Mouse (Mus musculus) ovary, postnatal 10 days (tissue): ENCODE data around the gene Neo1.

Source experiments
- DNase-seq: peaks from one replicate; pipeline ENCODE4 v3.0.0; 2022; ENCODE audit warnings: low spot score

Neo1 gene

DNA sequence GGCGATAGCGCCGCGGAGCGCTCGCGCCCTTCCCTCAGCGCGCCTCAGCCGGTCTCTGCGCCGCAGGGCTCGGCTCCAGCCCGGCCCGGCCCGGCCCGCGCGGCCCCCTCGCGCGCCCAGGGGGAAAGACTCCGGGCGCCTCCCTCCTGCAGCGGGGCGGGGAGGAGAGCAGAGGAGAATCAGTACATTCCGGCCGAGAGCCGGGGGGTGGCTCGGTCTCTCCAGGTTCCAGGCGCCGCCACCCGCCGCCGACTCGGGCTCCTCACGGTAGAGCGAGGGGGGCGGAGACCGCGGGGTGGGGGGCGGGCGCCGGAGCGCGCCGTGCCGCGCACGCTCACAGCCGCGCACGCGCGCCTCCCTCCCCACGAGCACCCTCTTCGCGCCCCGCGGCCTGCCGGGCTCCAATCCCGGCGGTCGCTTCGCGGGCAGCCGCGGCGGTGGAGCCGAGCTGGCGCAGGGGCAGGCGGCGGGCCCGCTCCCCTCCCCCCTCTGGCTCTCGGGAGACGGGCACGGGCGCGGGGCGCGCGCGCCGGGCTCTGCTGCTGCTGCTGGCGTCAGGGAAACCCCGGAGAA is at the start of gene Neo1:
Gene Neo1, minus strand, starts transcription at position 283 of the 573 bp plus-strand sequence.
- DNase-seq: peak; percentile 80

DNA sequence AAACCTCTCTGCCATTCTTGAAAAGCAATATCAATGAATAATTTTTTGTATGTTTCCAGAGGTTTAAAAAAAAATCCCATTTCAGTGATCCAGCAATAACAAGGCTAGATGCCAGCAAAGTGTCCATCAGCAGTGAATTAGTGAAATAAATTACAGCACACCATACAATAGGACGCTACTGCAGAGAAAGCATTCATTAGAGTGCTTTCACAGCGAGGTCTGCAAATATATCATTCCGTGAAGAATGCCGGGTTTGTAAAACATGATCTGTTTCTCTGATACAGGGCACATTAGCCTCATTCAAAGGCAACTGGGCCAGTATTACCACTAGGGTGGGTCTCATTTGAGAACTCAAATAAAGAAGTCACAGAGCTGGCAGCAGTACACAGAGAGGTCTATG is 39.4 kb upstream of the Neo1 start:
- no peak for DNase-seq

DNA sequence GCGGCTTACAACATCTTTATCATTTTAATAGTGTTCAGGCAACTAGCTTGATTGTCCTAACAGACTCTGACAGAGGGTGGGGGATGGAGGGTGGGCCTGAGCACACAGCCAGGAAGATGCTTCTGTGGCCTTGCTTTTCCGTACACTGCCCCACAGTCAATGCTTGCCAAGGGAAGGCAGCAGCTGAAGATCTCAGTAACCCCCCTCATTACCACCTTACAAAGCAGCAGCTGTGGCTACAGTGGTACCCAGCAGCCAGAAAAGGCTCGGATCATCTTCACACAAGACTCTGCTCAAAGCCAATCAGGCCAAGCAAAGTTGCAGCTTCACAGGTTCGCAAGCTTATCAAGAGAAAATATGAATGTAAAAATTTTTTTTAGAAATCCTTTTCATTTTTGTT is 37.6 kb upstream of the Neo1 start:
- DNase-seq: no peak

DNA sequence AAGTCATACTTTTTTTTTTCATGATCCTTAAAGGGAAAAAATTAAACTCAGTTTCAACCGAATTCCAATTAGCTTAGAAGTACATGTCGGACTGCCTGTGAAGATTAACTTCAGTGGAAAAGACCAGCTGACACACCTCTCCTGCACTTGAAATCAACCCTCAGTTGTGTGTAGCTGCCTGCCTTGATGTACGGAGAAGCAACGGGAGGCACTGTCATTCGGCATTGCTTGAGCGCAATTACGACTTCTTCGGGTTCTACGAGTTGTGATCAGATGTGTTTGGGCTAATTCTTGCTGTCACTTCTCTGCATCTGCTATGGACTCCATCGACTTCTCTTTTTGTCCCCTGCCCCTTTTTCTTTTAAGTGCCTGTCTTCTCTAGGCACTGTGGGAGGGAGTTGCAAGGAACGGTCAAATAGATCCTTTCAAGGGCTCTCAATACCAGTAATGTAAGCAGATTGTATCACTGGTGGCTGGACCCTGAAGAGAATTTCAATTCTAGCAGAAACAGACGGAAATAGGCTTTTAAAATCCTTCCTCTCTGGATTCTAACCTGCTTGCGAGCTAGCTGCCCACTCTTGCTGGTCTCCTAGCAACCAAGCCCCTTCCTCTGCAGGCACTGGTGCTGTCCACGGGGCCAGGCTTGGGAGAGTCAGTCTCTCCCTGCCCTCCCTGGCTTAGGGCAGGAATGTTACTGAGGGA is 36.0 kb upstream of the Neo1 start:
- no peak for DNase-seq

DNA sequence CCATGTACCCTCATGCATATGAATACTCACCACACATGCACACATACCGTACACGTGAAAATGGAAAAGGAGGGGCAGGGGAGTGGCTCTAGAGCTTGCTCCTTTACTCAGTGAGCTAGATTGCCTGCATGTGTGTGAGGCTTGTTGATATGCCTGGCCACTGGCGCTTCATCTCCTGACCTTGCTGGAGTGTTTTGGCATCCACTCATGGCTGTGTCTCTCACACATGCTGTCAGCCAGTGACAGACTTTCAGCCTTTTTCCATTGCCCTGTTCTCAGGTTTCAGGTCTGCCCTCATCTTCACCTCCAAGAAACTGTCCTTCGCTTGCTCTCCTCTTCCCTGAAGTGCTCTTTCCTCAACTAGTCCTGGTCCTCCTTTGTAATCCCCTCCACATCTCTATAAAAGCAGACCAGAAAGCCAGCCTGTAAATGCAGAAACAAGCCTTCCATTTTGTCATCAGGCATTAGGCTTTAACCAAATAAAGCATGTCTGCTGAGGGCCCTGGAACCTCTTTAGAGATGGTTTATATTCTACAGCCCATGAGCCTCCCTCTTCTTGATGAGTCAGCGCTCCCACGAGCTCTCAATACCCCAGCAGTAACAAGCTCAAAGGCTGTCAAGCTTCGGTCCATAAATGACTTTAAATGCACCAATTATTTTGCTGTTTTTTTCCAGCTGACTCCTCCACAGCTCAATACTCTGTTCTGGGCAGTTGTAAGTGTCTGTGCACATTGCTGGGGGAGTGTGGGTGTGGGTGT is 35.2 kb upstream of the Neo1 start:
- no peak for DNase-seq

DNA sequence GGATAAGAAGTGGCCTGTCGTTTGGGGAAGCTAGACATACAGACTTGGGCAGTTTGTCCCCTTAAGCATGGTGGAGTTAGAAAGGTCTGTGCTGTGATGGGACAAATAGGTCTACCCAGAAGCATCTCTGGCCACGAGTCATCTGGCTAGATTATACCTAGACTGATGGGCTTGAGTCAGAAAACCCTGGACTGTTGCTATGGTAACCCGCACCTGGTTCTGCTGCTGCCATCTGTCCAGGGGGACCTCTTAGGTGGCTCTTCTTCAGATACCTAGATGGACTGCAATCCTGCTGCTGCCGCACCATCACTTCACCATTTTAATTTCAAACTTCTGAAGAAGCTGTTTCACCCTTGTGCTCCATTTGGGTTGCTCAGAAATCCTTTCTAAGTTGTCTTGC is 34.0 kb upstream of the Neo1 start:
- no peak for DNase-seq

DNA sequence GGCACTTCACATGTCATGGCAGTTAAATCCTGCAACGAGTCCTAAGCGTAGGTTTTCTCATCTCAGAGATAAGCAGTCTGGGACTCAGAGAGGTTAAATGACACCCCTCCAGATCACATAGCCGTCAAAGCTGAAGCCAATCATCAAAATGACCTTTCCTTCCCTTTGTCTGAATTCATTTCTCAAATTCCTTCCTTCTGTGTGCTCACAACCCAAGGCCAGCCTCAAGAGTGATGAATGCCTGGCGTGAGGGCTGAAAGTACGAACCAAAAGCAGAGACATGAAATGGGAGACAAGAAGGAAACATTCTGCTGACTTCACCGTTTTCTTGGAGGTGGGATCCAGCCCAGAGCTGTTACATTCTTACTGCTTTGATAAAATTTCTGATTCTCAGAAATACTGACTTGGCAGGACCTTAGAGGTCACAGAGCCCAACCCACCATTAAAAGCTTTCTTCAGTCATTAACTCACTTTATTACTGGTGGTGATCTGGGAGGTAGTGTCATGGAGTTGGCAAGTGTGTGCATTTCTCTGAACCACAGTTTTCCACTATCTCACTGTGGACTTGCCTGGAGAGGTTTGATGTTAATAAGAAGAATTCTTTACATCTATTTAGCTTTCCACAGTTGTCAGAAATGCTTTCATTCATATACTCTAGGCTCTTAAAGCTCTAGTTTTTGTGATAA is 29.5 kb upstream of the Neo1 start:
- no peak for DNase-seq

DNA sequence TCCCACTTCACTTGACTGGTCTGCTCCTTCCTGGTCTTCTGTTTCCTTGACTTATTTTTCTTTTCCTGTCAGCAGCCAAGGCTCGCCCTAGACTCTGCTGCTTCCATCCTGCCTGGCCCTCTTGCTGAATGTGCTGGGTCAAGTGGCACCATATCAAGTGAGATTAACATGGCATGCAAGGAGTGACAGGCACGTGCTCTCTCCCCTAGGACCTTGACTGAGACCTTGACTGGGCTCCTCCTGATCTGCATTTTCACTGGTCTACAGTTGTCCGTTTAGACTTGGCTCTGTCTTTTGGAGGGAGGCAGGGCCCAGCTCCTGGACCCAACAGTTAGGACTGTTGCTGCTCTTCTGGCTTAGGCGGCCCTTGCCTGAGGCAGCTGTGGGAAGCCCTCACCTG is 26.2 kb upstream of the Neo1 start:
- DNase-seq: no peak

DNA sequence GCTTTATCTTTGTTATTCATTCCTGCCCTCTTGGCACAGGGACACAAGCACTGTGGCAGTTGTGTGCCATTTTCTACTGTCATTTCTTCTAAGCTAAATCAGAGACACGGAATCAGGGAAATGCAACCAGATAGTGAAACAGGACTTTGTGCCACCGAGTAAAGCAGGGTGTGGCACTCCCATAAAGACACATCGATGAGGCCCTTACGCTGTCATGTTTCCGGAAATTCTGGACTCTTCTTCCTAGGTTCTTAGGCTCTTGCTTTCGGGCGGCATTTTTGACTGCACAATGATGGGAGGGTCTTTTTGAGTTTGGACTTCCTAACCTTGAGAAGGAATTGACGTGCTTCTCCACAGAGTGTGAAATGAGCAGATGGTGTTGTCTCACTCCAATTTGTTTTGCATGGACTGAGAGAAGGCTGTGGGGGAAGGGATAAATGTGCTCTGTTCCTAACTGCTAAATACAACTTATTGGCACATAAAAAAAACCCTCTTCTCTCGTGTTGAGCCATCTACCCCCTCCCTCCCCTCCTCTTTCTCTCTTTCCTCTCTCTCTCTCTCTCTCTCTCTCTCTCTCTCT is 23.9 kb upstream of the Neo1 start:
- DNase-seq: no peak

DNA sequence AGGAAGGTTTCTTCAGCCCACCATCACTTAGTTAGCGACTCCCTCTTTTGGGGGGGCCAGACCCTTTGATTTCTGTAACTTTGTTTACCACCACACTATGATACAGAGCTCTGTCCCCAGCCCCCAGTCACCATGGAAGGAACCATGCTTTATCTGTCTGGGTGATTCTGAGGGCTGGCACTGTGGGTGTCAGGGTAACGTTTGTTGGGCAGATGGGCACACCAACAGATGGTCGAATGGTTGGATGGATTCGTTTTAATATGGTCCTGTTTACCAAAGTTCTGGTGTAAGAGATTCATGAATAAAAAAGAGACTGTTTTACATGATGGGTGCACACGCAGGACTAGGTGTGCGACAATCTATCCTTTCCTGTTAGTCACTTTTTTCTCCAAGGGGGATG is 22.9 kb upstream of the Neo1 start:
- no peak for DNase-seq

DNA sequence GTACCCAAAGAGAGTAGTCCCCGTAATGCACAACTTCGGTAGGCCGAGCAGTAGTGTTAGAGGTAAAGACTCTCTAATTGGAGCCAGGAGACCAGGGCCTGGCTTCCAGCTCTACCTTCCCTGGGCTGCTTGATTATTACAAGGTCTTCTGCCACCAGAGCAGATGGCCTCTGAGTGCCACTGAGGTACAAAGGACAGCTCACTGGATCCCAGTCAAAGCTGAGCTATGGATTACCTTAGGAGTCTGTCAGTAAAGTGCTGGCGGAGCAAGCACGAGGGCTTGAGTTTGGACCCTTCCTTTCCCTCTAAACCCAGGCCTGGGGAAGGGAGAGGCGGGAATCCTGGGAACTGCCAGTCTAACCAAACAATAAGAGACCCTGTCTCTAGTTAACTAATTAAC is 21.8 kb upstream of the Neo1 start:
- DNase-seq: no peak

DNA sequence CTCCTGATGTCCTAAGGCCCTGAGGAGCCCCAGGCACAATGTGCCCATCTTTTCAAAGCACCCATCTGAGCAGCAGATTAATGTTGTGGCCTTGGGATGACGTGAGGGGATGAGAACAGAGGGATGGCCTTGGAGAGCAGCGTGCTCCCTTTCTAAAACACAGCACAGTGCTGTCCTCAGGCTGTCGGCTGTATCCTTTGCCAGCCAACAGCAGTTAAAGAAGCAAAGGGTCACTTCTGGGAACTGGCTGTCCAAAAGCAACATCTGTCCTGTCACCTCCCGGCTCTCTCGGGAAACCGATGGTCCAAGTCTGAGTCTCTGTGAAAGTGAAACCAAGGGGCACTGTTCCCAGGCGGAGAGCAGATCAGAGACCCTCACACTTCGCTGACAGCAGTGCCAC is 20.0 kb upstream of the Neo1 start:
- DNase-seq: no peak

DNA sequence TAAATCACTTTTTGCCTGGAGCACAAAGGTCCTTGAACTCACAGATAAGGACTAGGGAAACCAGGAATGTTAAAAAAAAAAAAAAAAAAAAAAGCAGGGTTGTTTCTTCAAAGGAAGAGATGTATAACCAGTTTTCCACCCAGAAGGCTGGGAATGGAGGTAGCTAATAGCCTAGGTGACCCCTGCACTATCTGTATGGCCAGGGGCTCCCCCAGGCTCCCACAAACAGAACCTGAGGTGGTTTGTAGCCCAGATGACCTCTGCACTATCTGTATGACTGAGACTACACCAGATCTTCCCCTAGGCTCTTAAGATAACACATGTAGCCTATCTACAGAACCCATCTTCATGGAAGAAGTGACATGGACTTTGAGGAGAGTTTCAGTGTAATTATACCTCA is 5.6 kb upstream of the Neo1 start:
- no peak for DNase-seq

DNA sequence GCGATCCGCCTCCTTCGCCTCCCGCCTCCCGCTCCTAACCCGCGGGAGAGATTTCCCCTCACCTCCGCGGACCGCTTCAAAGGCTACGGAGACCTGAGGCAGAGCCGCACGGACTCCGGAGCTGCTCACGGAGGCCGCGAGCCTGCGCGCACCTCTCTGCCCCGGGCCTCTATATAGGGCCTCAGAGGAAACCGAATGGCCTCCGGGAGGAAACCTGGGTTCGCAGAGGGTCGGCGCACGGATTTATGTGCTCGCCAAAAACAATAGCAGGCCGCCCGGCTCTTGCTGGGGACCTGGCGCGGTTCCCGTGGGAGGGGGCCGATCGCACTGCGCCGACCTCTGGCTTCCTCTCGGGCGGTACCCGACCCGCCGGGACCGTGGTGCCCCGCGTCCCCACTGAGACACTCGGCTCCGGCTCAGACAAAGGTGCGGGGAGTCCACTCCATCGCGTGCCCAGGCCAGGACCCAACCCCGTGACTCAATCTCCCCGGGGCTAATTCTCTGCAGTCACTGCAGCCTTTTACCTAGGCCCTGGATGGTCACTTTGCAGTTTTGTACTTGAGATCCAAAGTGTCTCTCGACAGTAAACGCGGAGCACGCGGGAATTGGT is 596 bp upstream of the Neo1 start:
- no peak for DNase-seq

DNA sequence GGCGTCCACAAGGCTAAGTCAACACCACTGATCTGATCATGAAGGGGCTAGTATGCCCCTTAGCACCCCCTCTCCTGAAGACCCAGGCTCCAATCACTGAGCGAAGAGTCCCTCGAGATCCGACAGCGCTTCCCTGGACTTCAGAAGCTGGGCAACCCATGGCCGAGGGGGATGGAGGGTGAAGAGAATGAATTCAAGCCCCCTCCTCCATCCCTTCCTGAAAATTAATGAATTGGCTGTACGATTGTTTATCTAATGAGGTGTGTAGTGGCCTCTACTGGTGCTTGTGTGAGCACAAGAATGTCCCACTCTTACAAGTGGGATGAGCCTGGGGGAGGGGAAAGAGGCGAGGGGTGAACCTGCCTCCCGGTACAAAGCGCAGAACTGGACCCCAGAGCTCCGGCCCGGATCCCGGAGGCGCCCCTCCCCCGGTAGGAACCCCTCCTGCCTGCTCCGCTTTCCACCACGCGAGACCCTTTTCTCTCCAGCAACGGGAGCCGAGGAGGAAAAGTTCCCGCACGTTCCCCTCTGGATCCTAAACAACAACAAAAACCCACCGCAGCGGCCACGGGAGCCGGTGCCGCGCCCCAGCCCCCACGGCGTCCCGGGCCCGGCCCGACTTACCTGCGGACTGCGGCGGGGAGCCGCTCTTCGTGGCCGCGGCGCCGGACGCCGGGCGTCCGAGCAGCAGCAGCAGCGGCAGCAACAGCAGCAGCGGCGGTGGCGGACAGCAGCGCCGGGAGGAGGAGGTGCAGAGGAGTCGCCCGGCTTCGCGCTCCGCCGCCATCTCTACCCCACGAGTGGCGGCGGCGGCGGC is 691 bp downstream of the Neo1 start:
- DNase-seq: peak; percentile 46

DNA sequence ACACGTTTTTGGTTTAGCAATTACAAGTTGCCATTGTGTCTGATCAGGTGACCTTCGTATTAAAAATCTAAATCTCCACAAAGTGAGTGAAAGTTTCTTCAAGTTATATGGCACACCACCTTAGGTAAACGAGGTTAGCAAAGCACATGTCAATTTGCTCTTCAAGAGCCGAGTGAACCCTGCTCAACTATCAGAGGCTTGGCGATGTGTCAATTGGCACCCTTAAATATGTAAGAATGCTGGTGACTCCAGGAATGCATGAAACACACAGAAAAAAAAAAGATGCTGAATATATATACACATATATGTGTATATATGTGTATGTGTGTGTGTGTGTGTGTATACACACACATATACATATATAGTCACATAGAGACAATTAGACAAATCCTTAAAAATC is 1.4 kb downstream of the Neo1 start:
- DNase-seq: no peak

DNA sequence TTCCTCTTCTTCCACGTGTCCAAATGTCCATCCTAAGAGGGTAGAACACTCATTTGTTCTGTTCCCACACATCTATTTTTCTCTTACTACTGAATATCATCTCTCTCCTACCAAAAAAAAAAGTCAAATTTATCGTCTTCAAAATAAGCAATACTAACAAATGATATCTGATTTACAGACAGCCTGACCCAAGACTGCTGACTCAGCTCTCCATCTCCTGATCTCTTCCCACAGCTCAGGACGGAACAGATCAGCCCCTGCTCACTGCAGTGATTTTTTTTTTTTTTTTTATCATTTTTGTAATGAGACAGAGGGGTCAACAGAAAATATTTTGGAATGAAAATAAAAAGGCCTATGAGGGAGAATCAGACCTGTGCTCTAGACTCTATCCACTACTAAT is 2.7 kb downstream of the Neo1 start:
- DNase-seq: no peak

DNA sequence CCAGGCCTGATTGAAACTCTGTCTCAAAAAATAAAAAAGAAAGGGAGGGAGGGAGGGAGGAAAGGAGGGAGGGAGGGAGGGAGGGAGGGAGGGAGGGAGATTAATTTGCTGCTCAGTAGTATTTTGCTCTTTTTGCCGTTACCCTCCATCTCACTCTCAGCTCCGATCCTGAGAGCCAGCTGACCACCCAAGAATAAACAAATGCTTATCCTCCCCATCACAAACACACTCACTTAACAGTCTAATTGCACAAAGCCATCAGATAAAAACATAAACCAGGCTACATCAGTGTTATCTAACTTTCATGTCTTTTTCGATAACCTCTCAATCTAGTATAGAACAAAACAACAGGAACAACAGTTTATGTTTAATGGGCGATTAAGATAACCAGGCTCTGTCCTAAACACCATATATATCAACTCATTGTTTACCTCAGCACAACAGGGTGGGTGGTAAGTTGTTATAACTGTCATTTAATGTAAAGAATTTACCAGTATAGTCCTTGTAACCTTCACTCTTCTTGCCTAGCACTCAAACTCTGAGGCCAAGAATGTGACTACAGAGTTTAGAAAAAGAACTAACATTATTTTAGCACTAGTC is 11.9 kb downstream of the Neo1 start:
- DNase-seq: no peak

DNA sequence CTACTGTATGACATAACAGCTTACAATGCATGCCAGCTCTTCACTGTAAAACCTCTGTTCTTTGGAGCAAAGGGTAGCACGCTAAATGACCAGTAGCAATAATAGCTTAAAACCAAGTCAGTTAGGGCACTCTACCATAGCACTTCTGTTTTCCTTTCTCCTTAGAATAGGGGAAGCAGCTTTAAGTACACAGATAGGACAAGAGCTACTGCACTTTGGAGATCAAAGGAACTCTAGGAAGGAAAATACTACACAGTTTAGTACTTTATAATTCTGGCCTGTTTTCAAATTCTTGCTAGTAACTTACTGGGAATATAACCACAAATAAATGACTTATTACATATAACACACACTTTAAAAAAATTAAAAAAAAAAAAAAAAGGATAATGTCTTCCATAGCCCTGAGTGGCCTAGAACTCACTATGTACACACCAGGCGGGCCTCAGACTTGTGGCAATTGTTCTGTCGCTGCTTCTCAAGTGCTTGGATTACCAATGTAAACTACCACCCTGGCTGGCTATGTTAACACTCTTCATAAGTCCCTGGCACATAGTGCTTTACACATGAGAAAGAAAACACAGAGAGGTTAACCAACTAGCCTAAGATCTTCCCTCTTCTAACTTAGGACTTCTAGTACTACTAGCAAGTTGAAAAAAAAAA is 20.1 kb downstream of the Neo1 start:
- DNase-seq: no peak

DNA sequence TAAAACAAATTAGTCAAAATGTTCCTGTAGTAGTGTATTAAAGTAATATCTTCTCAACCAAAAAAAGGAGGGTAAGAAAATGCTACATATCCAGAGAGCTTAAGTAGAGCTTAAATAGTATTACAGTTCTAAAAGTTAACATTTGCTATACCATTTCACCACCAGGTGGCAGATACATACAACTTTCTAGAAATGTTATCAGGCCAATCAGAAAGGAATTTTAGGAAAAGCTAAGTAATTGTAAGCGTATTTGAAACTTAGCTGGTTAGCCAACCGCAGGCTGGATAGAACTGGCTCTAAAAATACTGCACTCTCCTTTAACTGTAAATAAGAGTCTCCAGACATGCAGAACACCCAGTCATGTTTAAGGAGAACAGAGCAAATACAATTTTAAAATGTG is 22.9 kb downstream of the Neo1 start:
- DNase-seq: no peak
